12 mouse cellular contexts compared by ENCODE assay signal in genomic region chr10:126520973-126521372, GRCm38 (mm10).
DNase-seq lines count a peak whose midpoint lies in the region; ATAC-seq lines count a peak whose summit lies in the region.
"Had no signal": no experiment of that assay in that cellular context is flagged by ENCODE, and none has a peak within 500 bp of the region (broad histone marks: within the 10 kb centered on the region; RNA-seq: fewer than 3 reads in every experiment).

No protein-coding gene starts in this region.

- 39% methylated on average over 9 of the region's 9 CpGs for WGBS in kidney, embryonic 16.5 days

- no peak overlapping the region for H3K4me3 ChIP-seq in kidney, embryonic 16.5 days (ENCODE audit: low read length)
- H3K4me3 ChIP-seq: stomach, embryonic 15.5 days had no signal

- peaks cover 5% of the 10 kb centered on the region; the same call in 1 of the 2 replicates for H3K9me3 ChIP-seq in kidney, embryonic 16.5 days (ENCODE audit: low read length)
- H3K9me3 ChIP-seq: stomach, embryonic 15.5 days had no signal

- peaks cover 10% of the 10 kb centered on the region; the same call in 1 of the 2 replicates for H3K4me1 ChIP-seq in kidney, embryonic 16.5 days (ENCODE audit: insufficient read depth, low read length)
- H3K4me1 ChIP-seq: stomach, embryonic 15.5 days had no signal

- ATAC-seq in kidney, embryonic 16.5 days (ENCODE audit: low FRiP score, low TSS enrichment), result peak; percentile 82; the same call in 1 of the 2 replicates
- ATAC-seq in cerebellum, adult (ENCODE audit: insufficient number of reproducible peaks, low FRiP score, low TSS enrichment), result peak; percentile 92

- DNase-seq in kidney, postnatal 25 days, result no peak
- peak; percentile 88 to 93 for DNase-seq in cerebellum, postnatal 14 days
- peak; percentile 16 for DNase-seq in fat pad, adult 2 months (ENCODE audit: extremely low read depth, low read depth, low spot score)
- no peak for DNase-seq in urinary bladder, postnatal 14 days (ENCODE audit: low spot score)
- DNase-seq in adrenal gland, adult 2 months, result no peak
- DNase-seq in c-Kit-positive CD71-positive TER-119-positive erythroid progenitor cells, embryonic 14.5 days (ENCODE audit: low spot score), result no peak
- DNase-seq: liver; lung, postnatal 10 days had no signal

- H3K36me3 ChIP-seq in kidney, embryonic 16.5 days (ENCODE audit: insufficient read depth, low read length), result no peaks in the 10 kb centered on the region
- H3K36me3 ChIP-seq: stomach, embryonic 15.5 days had no signal

- H3K27me3 ChIP-seq in kidney, embryonic 16.5 days (ENCODE audit: insufficient read depth, low read length), result no peaks in the 10 kb centered on the region
- H3K27me3 ChIP-seq: CH12.LX; stomach, embryonic 15.5 days had no signal

- no peak overlapping the region for H3K4me2 ChIP-seq in kidney, embryonic 16.5 days (replicated peaks; ENCODE audit: low read depth, low read length)
- H3K4me2 ChIP-seq: stomach, embryonic 15.5 days had no signal

- no peak overlapping the region for H3K27ac ChIP-seq in kidney, embryonic 16.5 days (ENCODE audit: low read length)
- H3K27ac ChIP-seq: stomach, embryonic 15.5 days had no signal

- no peak overlapping the region for H3K9ac ChIP-seq in kidney, embryonic 16.5 days (replicated peaks; ENCODE audit: low read length)
- H3K9ac ChIP-seq: stomach, embryonic 15.5 days had no signal

Comparison
In these comparisons a context has a peak if more than half of its experiments do, and no peak if none do; other contexts are left out.
1. DNase-seq: peak in cerebellum, postnatal 14 days (2 of 2) and fat pad, adult 2 months (single experiment); none in kidney, postnatal 25 days (0 of 2), urinary bladder, postnatal 14 days (single experiment), adrenal gland, adult 2 months (single experiment) and c-Kit-positive CD71-positive TER-119-positive erythroid progenitor cells, embryonic 14.5 days (single experiment).